Mouse (Mus musculus) ovary, postnatal 14 days (tissue): ENCODE measurements around the gene Cetn3.

Source experiments
- DNase-seq: peaks from one replicate; pipeline ENCODE4 v3.0.0; 2022; ENCODE audit warnings: low spot score

Gene Cetn3

GRCm38 (mm10) chr13:81822750-81823149, 39.9 kb downstream of the Cetn3 start:
- no peak for DNase-seq

- DNase-seq: no peak
These were observed 41.9 kb downstream of the Cetn3 start for GRCm38 (mm10) chr13:81824576-81825330.

GRCm38 (mm10) chr13:81828486-81828885, 45.6 kb downstream of the Cetn3 start:
- no peak for DNase-seq

- DNase-seq: no peak
These were observed 49.0 kb downstream of the Cetn3 start for GRCm38 (mm10) chr13:81831838-81832237.

- DNase-seq: no peak
These were observed 53.7 kb downstream of the Cetn3 start for GRCm38 (mm10) chr13:81836386-81837177.

- no peak for DNase-seq
These were observed 55.1 kb downstream of the Cetn3 start for GRCm38 (mm10) chr13:81838016-81838415.

GRCm38 (mm10) chr13:81838948-81839347, 56.1 kb downstream of the Cetn3 start:
- no peak for DNase-seq

- no peak for DNase-seq
These were observed 57.4 kb downstream of the Cetn3 start for GRCm38 (mm10) chr13:81840246-81840645.

- no peak for DNase-seq
These were observed 57.8 kb downstream of the Cetn3 start for GRCm38 (mm10) chr13:81840646-81841045.

- no peak for DNase-seq
These were observed 59.4 kb downstream of the Cetn3 start for GRCm38 (mm10) chr13:81842278-81842677.
